Mouse (Mus musculus): ENCODE measurements at regions not wholly inside any gene's neighbourhood (a gene's known extent, or its start where the extent isn't known, plus 50 kb on each side); places are given as distances from the start of the nearest gene placed in this dataset.

DNA sequence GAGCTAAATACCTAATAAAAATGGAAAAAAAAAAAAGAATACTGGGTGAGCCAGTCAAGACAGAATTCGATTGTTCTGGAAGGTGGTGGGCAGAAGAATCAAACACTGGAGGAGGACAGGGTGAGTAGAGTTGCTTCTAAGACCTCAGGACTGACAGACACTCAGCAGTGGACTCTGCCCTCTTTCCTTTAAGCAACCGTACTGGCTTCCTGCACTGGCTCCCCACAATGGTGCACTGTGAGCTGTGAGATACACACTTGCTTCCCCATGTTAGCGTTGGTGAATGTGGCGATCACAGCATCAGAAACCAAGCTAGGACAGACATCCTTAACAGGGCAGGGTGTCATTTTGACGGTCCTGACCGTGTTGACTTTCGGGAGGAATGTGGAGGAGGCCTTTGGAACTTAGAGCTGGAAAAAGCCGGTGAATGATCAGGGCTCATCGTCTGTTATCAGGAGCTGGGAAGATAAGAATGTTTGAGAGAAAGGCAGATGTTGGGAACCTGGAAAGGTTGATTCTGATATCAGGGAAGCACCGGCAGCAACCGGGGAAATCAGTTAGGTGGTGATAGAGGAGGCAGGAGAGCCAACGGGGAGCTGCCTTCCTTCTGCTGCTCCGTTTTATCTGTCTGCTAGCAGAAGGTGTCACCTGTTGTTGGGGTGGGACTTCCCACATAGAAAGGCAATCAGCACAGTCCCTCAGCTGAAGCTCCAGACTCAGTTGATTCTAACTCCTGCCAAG is 254.8 kb downstream of the Ajap1 start:
- no peak for DNase-seq

DNA sequence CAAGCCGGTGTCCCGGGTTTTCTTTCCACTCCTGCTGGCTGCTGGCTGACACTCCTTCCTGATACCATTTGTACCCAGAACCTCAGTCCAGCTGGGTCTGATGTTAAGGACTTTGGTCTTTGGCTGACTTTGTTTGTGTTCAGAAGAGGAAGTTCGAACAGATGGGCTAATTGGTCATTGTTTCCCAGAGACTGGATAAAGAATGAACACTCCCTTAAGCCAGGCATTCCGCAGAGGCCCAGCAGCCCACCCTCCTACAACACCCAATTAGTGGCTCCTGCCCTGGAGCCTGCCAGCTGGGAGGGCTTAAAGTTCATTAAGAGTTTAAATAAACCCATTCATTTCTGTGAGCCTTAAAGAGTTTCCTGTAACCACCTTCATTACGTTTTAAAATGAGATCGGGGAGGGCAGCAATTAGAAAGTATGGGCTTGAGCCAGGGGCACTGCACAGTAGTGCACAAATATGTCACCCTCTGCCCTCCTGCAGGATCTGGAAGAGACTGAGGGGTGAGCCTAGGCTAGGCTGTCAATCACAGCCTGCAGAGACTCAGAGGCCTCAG is 257.9 kb downstream of the Ajap1 start:
- DNase-seq: no peak

GRCm38 (mm10) chr4:153223019-153223418 is 259.6 kb downstream of the Ajap1 start:
- no peak for DNase-seq

GRCm38 (mm10) chr4:153220485-153220884 is 262.1 kb downstream of the Ajap1 start:
- no peak for DNase-seq

- DNase-seq: peak in 1 of 2 experiments; percentile 16
These were observed 262.5 kb downstream of the Ajap1 start for GRCm38 (mm10) chr4:153220074-153220473.

GRCm38 (mm10) chr4:153217541-153217980 is 265.1 kb downstream of the Ajap1 start:
- peak; percentile 51 to 66 for DNase-seq

DNA sequence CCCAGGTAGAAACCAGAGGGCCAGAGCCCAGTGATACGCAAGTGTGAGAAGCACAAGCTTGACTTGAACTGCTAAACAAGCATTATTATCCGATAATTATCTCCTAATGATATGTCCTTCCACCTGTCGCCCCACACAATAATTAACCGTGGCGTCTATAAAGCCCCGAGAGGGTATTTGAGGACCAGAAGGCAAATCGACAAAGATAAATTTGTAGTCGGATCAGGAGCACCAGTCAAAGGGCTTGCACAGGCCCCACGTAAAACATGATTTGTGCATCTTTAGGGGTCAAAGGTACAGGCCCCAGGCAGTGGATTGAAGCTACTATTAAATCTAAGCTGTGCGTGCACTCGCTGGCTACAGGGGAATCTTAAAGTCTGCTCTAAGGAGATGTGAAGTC is 270.5 kb downstream of the Ajap1 start:
- DNase-seq: no peak

- DNase-seq: no peak
These were observed 273.8 kb downstream of the Ajap1 start for GRCm38 (mm10) chr4:153208822-153209221.

- DNase-seq: no peak
These were observed 274.4 kb downstream of the Ajap1 start for GRCm38 (mm10) chr4:153208215-153208614.

DNA sequence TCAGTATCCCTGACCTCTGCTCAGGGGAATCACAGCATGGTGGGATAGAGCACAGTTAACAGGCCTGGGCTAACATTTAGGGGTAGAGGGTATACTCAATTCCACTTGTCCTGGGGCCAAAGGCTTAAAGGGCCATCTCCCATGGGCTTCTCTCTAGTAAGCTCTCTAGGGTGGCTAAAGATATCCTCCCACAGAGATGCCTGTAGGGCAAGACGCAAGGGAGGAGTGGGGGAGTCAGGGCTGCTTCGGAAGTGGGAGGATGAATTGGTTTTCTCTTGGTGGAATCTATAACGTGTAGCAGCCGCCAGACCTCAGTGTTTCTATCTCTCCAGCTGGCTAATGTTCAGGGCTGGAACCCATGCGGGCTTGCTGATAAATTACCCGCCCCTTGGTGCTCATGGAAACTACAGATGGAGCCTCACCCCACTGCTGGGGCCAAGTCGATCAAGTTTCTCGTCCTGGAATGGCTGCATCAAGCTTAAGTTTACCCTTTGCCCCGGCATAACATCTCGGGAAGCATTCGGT is 275.0 kb downstream of the Ajap1 start:
- DNase-seq: no peak

- no peak for DNase-seq
These were observed 275.7 kb downstream of the Ajap1 start for GRCm38 (mm10) chr4:153206789-153207457.

- DNase-seq: no peak
These were observed 277.8 kb downstream of the Ajap1 start for GRCm38 (mm10) chr4:153204764-153205163.

DNA sequence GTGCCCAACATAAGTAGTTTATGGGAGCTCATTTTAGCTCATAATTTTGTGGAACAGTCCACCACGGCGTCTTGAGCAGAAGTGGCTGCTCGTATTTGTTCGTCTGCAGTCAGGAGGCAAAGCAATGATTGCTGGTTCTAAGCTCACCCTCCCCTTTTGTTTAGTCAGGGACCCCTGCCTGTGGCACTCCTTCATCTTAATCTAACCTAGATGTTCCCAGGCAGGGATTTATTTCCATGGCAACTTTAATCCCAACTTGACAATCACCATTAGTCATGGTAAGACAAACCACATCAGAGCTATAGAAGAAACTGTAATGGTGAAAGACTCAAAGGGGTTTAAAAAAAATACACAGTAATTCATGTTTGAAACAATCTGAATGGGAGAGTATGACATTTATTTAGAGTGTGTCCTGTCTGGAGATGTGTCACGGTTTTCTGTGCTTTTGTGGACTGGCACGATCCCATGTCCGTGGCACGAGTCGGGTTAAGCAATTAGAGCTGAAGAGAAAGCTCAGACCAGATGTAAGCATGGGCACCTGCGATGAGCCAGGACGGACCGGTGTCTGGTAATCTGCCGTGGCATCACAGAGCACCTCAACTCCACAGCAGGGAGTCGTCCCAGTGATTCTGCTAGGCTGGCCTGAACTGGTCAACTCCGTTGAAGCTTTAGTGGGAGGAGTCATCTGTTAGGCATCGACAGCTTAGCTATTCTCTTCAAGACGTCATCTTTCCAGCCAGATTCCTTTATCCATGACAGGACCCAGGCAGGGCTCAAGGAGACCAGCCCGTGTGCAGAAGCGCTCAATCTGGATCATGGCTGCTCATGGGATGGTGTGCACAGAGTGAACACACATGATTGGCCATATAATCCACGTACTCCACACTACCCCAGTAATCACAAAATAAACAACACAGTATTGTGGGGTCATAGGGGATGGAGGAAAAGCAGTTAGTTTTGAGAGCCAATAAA is 281.5 kb downstream of the Ajap1 start:
- DNase-seq: no peak

GRCm38 (mm10) chr4:153189485-153189884 is 293.1 kb downstream of the Ajap1 start:
- peak; percentile 46 to 88 for DNase-seq

DNA sequence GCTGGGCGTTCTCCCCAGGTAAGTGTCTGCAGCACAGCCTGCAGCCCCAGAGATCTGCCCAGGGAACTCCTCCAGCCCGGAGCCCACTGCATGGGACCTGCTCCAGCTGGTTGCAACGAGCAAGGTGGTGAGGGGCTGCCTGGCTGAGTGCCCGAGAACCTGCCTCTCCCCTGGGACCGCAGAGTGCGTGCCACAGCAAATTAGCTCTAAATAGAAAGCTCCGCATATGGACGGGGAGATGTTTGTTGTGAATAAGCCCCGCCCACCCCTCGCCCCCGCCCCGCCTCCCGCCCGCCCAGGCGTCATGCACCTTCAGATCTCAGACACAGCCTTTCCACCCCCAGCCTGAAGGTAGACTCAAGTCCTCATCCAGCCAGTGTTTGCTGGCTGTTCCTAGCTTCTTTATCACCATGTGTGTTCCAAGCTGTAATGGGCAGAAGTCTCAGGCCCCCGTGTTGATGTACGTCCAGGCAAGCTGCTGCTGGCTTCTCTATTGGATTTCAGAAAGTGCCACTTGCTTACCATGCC is 294.0 kb downstream of the Ajap1 start:
- no peak for DNase-seq

GRCm38 (mm10) chr4:153187959-153188503 is 294.6 kb downstream of the Ajap1 start:
- DNase-seq: no peak

DNA sequence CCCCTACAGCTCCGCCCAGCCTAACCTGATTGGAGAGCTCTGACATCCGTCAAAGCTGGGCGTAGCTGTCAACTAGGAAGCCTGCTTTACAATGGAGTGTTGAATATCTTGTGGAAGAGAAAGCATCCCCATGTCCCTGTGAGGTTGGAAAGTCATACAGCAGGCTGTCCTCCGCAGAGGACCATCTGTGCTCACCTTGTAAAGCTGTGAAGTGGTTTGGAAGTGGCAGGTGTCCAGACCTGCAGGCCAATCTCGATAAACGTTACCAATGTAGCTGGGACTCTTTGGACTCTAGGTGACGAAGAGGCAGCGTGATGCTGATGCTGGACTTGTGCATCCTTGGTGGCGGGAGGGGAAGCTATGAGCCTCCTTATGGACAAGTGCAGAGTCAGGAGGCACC is 305.1 kb downstream of the Ajap1 start:
- DNase-seq: no peak

- DNase-seq: peak; percentile 35 to 74
These were observed 307.0 kb downstream of the Ajap1 start for GRCm38 (mm10) chr4:153175660-153176059.

GRCm38 (mm10) chr4:153175077-153175476 is 307.5 kb downstream of the Ajap1 start:
- no peak for DNase-seq

GRCm38 (mm10) chr4:153169991-153170390 is 312.6 kb downstream of the Ajap1 start:
- peak in 1 of 2 experiments; percentile 15 for DNase-seq

DNA sequence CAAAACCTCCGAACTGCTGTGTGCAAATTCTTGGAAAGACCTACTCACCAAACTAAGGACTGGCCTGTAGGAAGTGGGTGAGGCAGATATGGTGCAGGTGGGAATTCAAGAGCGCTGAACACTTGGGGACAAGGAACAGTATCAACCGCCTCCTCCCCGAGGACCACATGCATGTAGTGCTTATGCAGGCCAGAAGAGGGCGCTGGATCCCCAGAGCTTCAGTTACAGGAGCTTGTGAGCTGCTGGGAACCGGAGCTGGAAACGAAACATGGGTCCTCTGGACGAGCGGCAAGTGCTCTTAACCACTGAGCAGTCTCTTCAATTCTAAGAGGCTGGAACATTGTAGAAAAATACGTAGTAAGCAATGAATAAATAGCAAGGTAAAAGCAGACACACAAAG is 317.8 kb downstream of the Ajap1 start:
- DNase-seq: no peak

- DNase-seq: no peak
These were observed 322.5 kb downstream of the Ajap1 start for GRCm38 (mm10) chr4:153160115-153160514.
